ENCODE assay signal across 22 mouse cellular contexts in the genomic region with DNA sequence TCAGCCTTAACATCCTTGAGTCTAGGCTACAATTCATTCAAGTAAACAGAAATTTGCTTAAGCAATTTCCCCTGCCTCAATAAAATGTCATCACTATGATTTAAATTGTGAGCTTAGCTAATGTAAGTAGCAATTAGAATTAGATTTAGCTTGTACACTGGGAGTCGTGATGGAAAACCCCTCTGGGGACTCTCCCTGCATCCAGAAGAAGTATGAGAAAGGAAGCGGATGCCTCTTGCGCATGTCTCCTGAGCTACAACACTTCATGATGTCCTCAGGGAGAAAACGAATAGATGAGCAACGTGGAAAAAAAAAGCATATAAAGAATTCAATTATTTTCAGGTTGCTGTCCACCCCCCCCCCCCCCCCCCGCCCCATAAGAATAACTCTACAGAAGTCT. TPM values are rescaled to one million over a fixed set of nuclear protein-coding genes. Genes with fewer than 3 reads are reported as not detected.
DNase-seq lines count a peak whose midpoint lies in the region; ATAC-seq and TF ChIP-seq lines count a peak whose summit lies in the region.
"Had no signal": no experiment of that assay in that cellular context is flagged by ENCODE, and none has a peak within 500 bp of the region (broad histone marks: within the 10 kb centered on the region; RNA-seq: fewer than 3 reads in every experiment).

No protein-coding gene starts in this region.

- no peaks in the 10 kb centered on the region for H3K9me3 ChIP-seq in midbrain, embryonic 11.5 days (ENCODE audit: control insufficient read depth, low read length)
- no peaks in the 10 kb centered on the region for H3K9me3 ChIP-seq in midbrain, embryonic 13.5 days
- no peaks in the 10 kb centered on the region for H3K9me3 ChIP-seq in midbrain, postnatal 0 days (ENCODE audit: low read length)
- no peaks in the 10 kb centered on the region for H3K9me3 ChIP-seq in midbrain, embryonic 10.5 days (replicated peaks)
- no peaks in the 10 kb centered on the region for H3K9me3 ChIP-seq in CH12.LX (replicated peaks; ENCODE audit: low read length)
- H3K9me3 ChIP-seq: embryonic facial prominence, embryonic 10.5 days; embryonic facial prominence, embryonic 12.5 days; forebrain, embryonic 13.5 days; forebrain, embryonic 15.5 days; G1E had no signal

- TF ChIP-seq POLR2A in CH12.LX (IDR thresholded peaks at IDR 0.05; ENCODE audit: low read depth, low read length): no peak
- TF ChIP-seq POLR2A in heart, adult 2 months (IDR thresholded peaks at IDR 0.05; ENCODE audit: insufficient read depth, low read depth, low read length): no peak

- H3K4me1 ChIP-seq in midbrain, embryonic 11.5 days (ENCODE audit: control insufficient read depth, insufficient read depth, low read length): no peaks in the 10 kb centered on the region
- no peaks in the 10 kb centered on the region for H3K4me1 ChIP-seq in midbrain, embryonic 13.5 days (replicated peaks)
- no peaks in the 10 kb centered on the region for H3K4me1 ChIP-seq in midbrain, postnatal 0 days (ENCODE audit: insufficient read depth, low read length)
- H3K4me1 ChIP-seq in midbrain, embryonic 10.5 days: peaks cover 14% of the 10 kb centered on the region
- peaks cover 0 to 3% of the 10 kb centered on the region in 2 experiments; a peak in 1 of 4 replicates for H3K4me1 ChIP-seq in CH12.LX (ENCODE audit: control insufficient read depth in 1 of 2, insufficient read depth in 2 of 2)
- H3K4me1 ChIP-seq in heart, adult 2 months (ENCODE audit: control insufficient read depth, insufficient read depth, low read length): no peaks in the 10 kb centered on the region
- H3K4me1 ChIP-seq: embryonic facial prominence, embryonic 12.5 days; forebrain, embryonic 13.5 days; forebrain, embryonic 15.5 days had no signal

- dilution Hi-C loops in CH12.LX (cut with MboI; ENCODE audit: extremely low pct_ligation_motif_present, extremely low pct_unique_long_range_greater_than_20kb, low sequenced_read_pairs): no loop called here

- no peaks in the 10 kb centered on the region for H3K36me3 ChIP-seq in midbrain, embryonic 11.5 days (ENCODE audit: control insufficient read depth, insufficient read depth, low read length)
- H3K36me3 ChIP-seq in midbrain, embryonic 13.5 days: no peaks in the 10 kb centered on the region
- H3K36me3 ChIP-seq in midbrain, postnatal 0 days (ENCODE audit: insufficient read depth, low read length): no peaks in the 10 kb centered on the region
- H3K36me3 ChIP-seq in midbrain, embryonic 10.5 days: no peaks in the 10 kb centered on the region
- no peaks in the 10 kb centered on the region for H3K36me3 ChIP-seq in CH12.LX (replicated peaks in 1 of 2; ENCODE audit: control insufficient read depth in 1 of 2, insufficient read depth in 1 of 2, low read length in 1 of 2)
- no peaks in the 10 kb centered on the region for H3K36me3 ChIP-seq in heart, adult 2 months (ENCODE audit: control insufficient read depth, insufficient read depth, low read length)
- H3K36me3 ChIP-seq: embryonic facial prominence, embryonic 10.5 days; embryonic facial prominence, embryonic 12.5 days; forebrain, embryonic 15.5 days; G1E had no signal

- no peak for TF ChIP-seq RAD21 in CH12.LX (IDR thresholded peaks at IDR 0.05; ENCODE audit: low read depth, low read length)

- H3K79me2 ChIP-seq in CH12.LX (replicated peaks; ENCODE audit: control insufficient read depth, extremely low read depth, insufficient read depth, poor library complexity, severe bottlenecking): no peaks in the 10 kb centered on the region
- H3K79me2 ChIP-seq in heart, adult 2 months (replicated peaks; ENCODE audit: control insufficient read depth, insufficient read depth, low read length): no peaks in the 10 kb centered on the region

- H3K27ac ChIP-seq in midbrain, embryonic 11.5 days (ENCODE audit: low read depth, low read length): no peak overlapping the region
- no peak overlapping the region for H3K27ac ChIP-seq in midbrain, embryonic 13.5 days
- H3K27ac ChIP-seq in midbrain, postnatal 0 days (ENCODE audit: low read depth, low read length): no peak overlapping the region
- no peak overlapping the region for H3K27ac ChIP-seq in midbrain, embryonic 10.5 days (replicated peaks)
- H3K27ac ChIP-seq in CH12.LX (ENCODE audit: insufficient read depth, low read depth): no peak overlapping the region
- H3K27ac ChIP-seq in heart, adult 2 months: no peak overlapping the region
- H3K27ac ChIP-seq: embryonic facial prominence, embryonic 10.5 days; embryonic facial prominence, embryonic 12.5 days; forebrain, embryonic 13.5 days; forebrain, embryonic 15.5 days had no signal

- H3K4me2 ChIP-seq in midbrain, embryonic 11.5 days: no peak overlapping the region
- no peak overlapping the region for H3K4me2 ChIP-seq in midbrain, embryonic 13.5 days (replicated peaks)
- H3K4me2 ChIP-seq in midbrain, postnatal 0 days (ENCODE audit: low read depth, low read length, poor library complexity, severe bottlenecking): no peak overlapping the region
- H3K4me2 ChIP-seq in CH12.LX (ENCODE audit: insufficient read depth, low read depth, poor library complexity, severe bottlenecking): no peak overlapping the region
- H3K4me2 ChIP-seq: embryonic facial prominence, embryonic 12.5 days; forebrain, embryonic 13.5 days; forebrain, embryonic 15.5 days had no signal

- intact Hi-C loops in heart, adult 2 months (cut with DNase I): no loop called here

- in situ Hi-C loops in CH12.LX (cut with MboI; ENCODE audit: low pct_ligation_motif_present, low pct_unique_long_range_greater_than_20kb, low sequenced_read_pairs): no loop called here

- H3K27me3 ChIP-seq in midbrain, embryonic 11.5 days (ENCODE audit: control insufficient read depth, insufficient read depth, low read length): no peaks in the 10 kb centered on the region
- H3K27me3 ChIP-seq in midbrain, embryonic 13.5 days: no peaks in the 10 kb centered on the region
- no peaks in the 10 kb centered on the region for H3K27me3 ChIP-seq in midbrain, postnatal 0 days (ENCODE audit: insufficient read depth, low read length)
- no peaks in the 10 kb centered on the region for H3K27me3 ChIP-seq in midbrain, embryonic 10.5 days (ENCODE audit: low read depth, poor library complexity, severe bottlenecking)
- H3K27me3 ChIP-seq in CH12.LX (replicated peaks): no peaks in the 10 kb centered on the region
- H3K27me3 ChIP-seq in heart, adult 2 months (ENCODE audit: control insufficient read depth, insufficient read depth, low read length): no peaks in the 10 kb centered on the region
- H3K27me3 ChIP-seq: embryonic facial prominence, embryonic 12.5 days; forebrain, embryonic 13.5 days; forebrain, embryonic 15.5 days had no signal

- DNase-seq in midbrain, embryonic 11.5 days (ENCODE audit: low spot score, missing footprints): peak; percentile 23
- peak; percentile 35 for DNase-seq in midbrain, postnatal 0 days (ENCODE audit: low spot score)
- DNase-seq in midbrain, embryonic 10.5 days (ENCODE audit: low spot score): no peak
- DNase-seq in CH12.LX (ENCODE audit: extremely low read depth): no peak
- DNase-seq in MN1 (ENCODE audit: low spot score): peak; percentile 14
- DNase-seq in spleen, postnatal 14 days (ENCODE audit: low spot score in 2 of 2): no peak
- no peak for DNase-seq in heart, adult 2 months
- DNase-seq: adrenal gland, adult 2 months; adrenal gland, postnatal 10 days; adrenal gland, postnatal 25 days; cerebellum, adult 11-12 months; cerebellum, adult 2 months; cerebellum, adult 9-10 months; cerebellum, postnatal 10 days; cerebellum, postnatal 25 days; forebrain, postnatal 0 days had no signal

- no peak overlapping the region for H3K9ac ChIP-seq in midbrain, embryonic 11.5 days (ENCODE audit: low read length)
- no peak overlapping the region for H3K9ac ChIP-seq in midbrain, embryonic 13.5 days (replicated peaks)
- no peak overlapping the region for H3K9ac ChIP-seq in midbrain, postnatal 0 days (replicated peaks; ENCODE audit: low read length, poor library complexity, severe bottlenecking)
- no peak overlapping the region for H3K9ac ChIP-seq in CH12.LX (ENCODE audit: insufficient read depth, low read depth)
- no peak overlapping the region for H3K9ac ChIP-seq in heart, adult 2 months (ENCODE audit: low read depth, low read length)
- H3K9ac ChIP-seq: embryonic facial prominence, embryonic 12.5 days; forebrain, embryonic 13.5 days; forebrain, embryonic 15.5 days; forebrain, postnatal 0 days had no signal

- WGBS in midbrain, embryonic 11.5 days: 80% methylated on average over 5 of the region's 6 CpGs
- 69% methylated on average over 6 of the region's 6 CpGs for WGBS in midbrain, embryonic 13.5 days
- WGBS in midbrain, postnatal 0 days: 60% methylated on average over 6 of the region's 6 CpGs
- WGBS in midbrain, embryonic 10.5 days: 83% methylated on average over 6 of the region's 6 CpGs
- 84% methylated on average over 6 of the region's 6 CpGs for WGBS in heart, adult 2 months

- no peak for ATAC-seq in midbrain, embryonic 11.5 days (ENCODE audit: low FRiP score)
- ATAC-seq in midbrain, embryonic 13.5 days: no peak
- no peak for ATAC-seq in midbrain, postnatal 0 days (ENCODE audit: low FRiP score)
- ATAC-seq: forebrain, embryonic 13.5 days; forebrain, embryonic 15.5 days; forebrain, postnatal 0 days had no signal

- TF ChIP-seq CTCF in midbrain, postnatal 0 days (IDR thresholded peaks at IDR 0.05): no peak
- TF ChIP-seq CTCF in CH12.LX (conservative IDR thresholded peaks at IDR 0.05 in 1 of 2, IDR thresholded peaks at IDR 0.05 in 1 of 2; ENCODE audit: low read depth in 2 of 2, low read length in 2 of 2): no peak
- no peak for TF ChIP-seq CTCF in heart, adult 2 months (IDR thresholded peaks at IDR 0.05)

- no peak for TF ChIP-seq EP300 in CH12.LX (IDR thresholded peaks at IDR 0.05; ENCODE audit: low read length)
- TF ChIP-seq EP300 in heart, adult 2 months (IDR thresholded peaks at IDR 0.05; ENCODE audit: insufficient read depth, low read depth, low read length): no peak

- no peak overlapping the region for H3K4me3 ChIP-seq in midbrain, embryonic 11.5 days (ENCODE audit: low read depth, low read length)
- H3K4me3 ChIP-seq in midbrain, embryonic 13.5 days (replicated peaks): no peak overlapping the region
- H3K4me3 ChIP-seq in midbrain, postnatal 0 days (ENCODE audit: low read depth, low read length): no peak overlapping the region
- no peak overlapping the region for H3K4me3 ChIP-seq in midbrain, embryonic 10.5 days
- H3K4me3 ChIP-seq in CH12.LX (replicated peaks in 1 of 3; ENCODE audit: low read depth in 2 of 3, low read length in 2 of 3, poor library complexity in 1 of 3): no peak overlapping the region
- H3K4me3 ChIP-seq in heart, adult 2 months: no peak overlapping the region
- H3K4me3 ChIP-seq: embryonic facial prominence, embryonic 10.5 days; embryonic facial prominence, embryonic 12.5 days; forebrain, embryonic 13.5 days; forebrain, embryonic 15.5 days had no signal

RNA-seq across cellular contexts. Expression of a gene that starts 20.9 kb away (rescaled TPM):
- 8.7 and 10.1 TPM in 2 replicates for polyA plus RNA-seq in midbrain, embryonic 11.5 days (2014; fragmentation: Nextera tagmentation; extraction: Ambion mirVana)
- 18.3 and 19.7 TPM in 2 replicates for polyA plus RNA-seq in midbrain, embryonic 13.5 days (2015; fragmentation: Nextera tagmentation; extraction: Ambion mirVana)
- 103 and 105 TPM in 2 replicates for total RNA-seq in midbrain, postnatal 0 days (2014; rRNA removed)
- 16.0 and 19.0 TPM in 2 replicates for polyA plus RNA-seq in midbrain, postnatal 0 days (2015; fragmentation: Nextera tagmentation; extraction: Ambion mirVana)
- polyA plus RNA-seq in midbrain, embryonic 10.5 days (2016; fragmentation: Nextera tagmentation; extraction: Ambion mirVana): 10.8 and 13.9 TPM in 2 replicates
- 0.17 TPM in 1 of 2 replicates, not detected in the other for total RNA-seq in CH12.LX (2012; rRNA removed)
- total RNA-seq in CH12.LX (2014; rRNA removed): not detected in 2 replicates
- polyA plus RNA-seq in CH12.LX (2012; ENCODE audit: insufficient read length, low read depth): not detected in 2 replicates
- total RNA-seq in heart, adult 2 months (2021): 10 to 100 TPM; 38.1 to 40.1 TPM
- 11.5 and 20.8 TPM in 2 replicates for polyA plus RNA-seq in heart, adult 2 months (2012; rRNA removed)

Comparison
In these comparisons a context has a peak if more than half of its experiments do, and no peak if none do; other contexts are left out.
1. DNase-seq: peak in midbrain, embryonic 11.5 days (single experiment), midbrain, postnatal 0 days (single experiment) and MN1 (single experiment); none in midbrain, embryonic 10.5 days (single experiment), CH12.LX (single experiment), spleen, postnatal 14 days (0 of 2) and heart, adult 2 months (0 of 2).